Mouse (Mus musculus) kidney, postnatal 0 days (tissue): ENCODE measurements around the gene Pakap. TPM values are rescaled to one million over a fixed set of nuclear protein-coding genes. Genes with fewer than 3 reads are reported as not detected.

ENCODE experiments used
- ATAC-seq: fragments of 200-750 bp; cut with Nextera tagmentation; replicated peaks from 2 replicates; pipeline ENCODE4 v1.8.0; 2017; ENCODE audit warnings: low read depth, moderate number of reproducible peaks, moderate TSS enrichment, moderate library complexity; ENCODE audit not compliant: low FRiP score
- DNase-seq: peaks from one replicate; pipeline ENCODE4 v3.0.0-alpha.2; 2016; ENCODE audit warnings: low spot score
- H3K27ac ChIP-seq: fragments of 300-500 bp; sonication (generic); 2 replicates; pipeline ENCODE4 v1.5.1; 2014; ENCODE audit warnings: mild to moderate bottlenecking
- H3K27me3 ChIP-seq: fragments of 300-500 bp; sonication (generic); 2 replicates; pipeline ENCODE4 v1.6.1; 2014; ENCODE audit warnings: low read length, mixed read lengths; ENCODE audit not compliant: insufficient read depth
- H3K36me3 ChIP-seq: fragments of 300-500 bp; sonication (generic); 2 replicates; pipeline ENCODE4 v1.6.1; 2014; ENCODE audit warnings: low read length, mixed read lengths; ENCODE audit not compliant: insufficient read depth
- H3K4me1 ChIP-seq: fragments of 300-500 bp; sonication (generic); replicated peaks from 2 replicates; pipeline ENCODE4 v1.6.1; 2014; ENCODE audit warnings: antibody characterized with exemption, low read length, mixed read lengths; ENCODE audit not compliant: insufficient read depth
- H3K4me2 ChIP-seq: fragments of 300-500 bp; sonication (generic); 2 replicates; pipeline ENCODE4 v1.6.1; 2014; ENCODE audit warnings: mild to moderate bottlenecking, low read length, moderate library complexity, mixed read lengths
- H3K4me3 ChIP-seq: fragments of 300-500 bp; sonication (generic); replicated peaks from 2 replicates; pipeline ENCODE4 v1.5.1; 2014; ENCODE audit warnings: low read depth, low read length
- H3K9ac ChIP-seq: fragments of 300-500 bp; sonication (generic); 2 replicates; pipeline ENCODE4 v1.6.1; 2014; ENCODE audit warnings: low read depth, low read length
- H3K9me3 ChIP-seq: fragments of 300-500 bp; sonication (generic); replicated peaks from 2 replicates; pipeline ENCODE4 v1.6.1; 2016; ENCODE audit warnings: low read length, inconsistent platforms, mixed read lengths
- CTCF ChIP-seq: IDR thresholded peaks from 2 replicates; pipeline ENCODE4 v1.5.1; 2016; ENCODE audit warnings: antibody characterized with exemption, low read depth, mild to moderate bottlenecking, moderate library complexity
- WGBS: fragments of 180-500 bp; shearing (Covaris S2); extraction: QIAGEN DNeasy Blood & Tissue Kit; methylation state at CpG from one replicate; pipeline ENCODE4 v1.1.7; 2014; 5-methylcytosine and 5-hydroxymethylcytosine counted together
- polyA plus RNA-seq: library from polyadenylated mRNA; unstranded; fragments of >200 nt; fragmentation: Nextera tagmentation; extraction: Ambion mirVana; gene quantifications from 2 replicates; pipeline ENCODE4 v1.2.1, GENCODE M21; 2015

Gene Pakap
- polyA plus RNA-seq, 1 experiment from 2014 or later = 11.5 TPM

GRCm38 (mm10) chr4:57703574-57704470, 135.8 kb downstream of the Pakap start:
- Histone ChIP-seq H3K9ac (no peak overlapping the region), H3K9me3 (no peaks in the 10 kb centered on the region), H3K36me3 (no peaks in the 10 kb centered on the region), H3K4me2 (no peak overlapping the region), H3K27me3 (no peaks in the 10 kb centered on the region), H3K4me3 (no peak overlapping the region), H3K27ac (peak overlapping the region; percentile 60), H3K4me1 (peaks cover 5% of the 10 kb centered on the region; the same call in 1 of the 2 replicates)
- no peak for TF ChIP-seq CTCF
- ATAC-seq (no peak), DNase-seq (peak; percentile 90)
- 52% methylated on average over 11 of the region's 11 CpGs for WGBS

GRCm38 (mm10) chr4:57704575-57704974, 136.6 kb downstream of the Pakap start:
- 92% methylated on average over 7 of the region's 7 CpGs for WGBS
- H3K4me1 ChIP-seq = peaks cover 5% of the 10 kb centered on the region; the same call in 1 of the 2 replicates

GRCm38 (mm10) chr4:57715849-57716248, 147.9 kb downstream of the Pakap start:
- no peaks in the 10 kb centered on the region for H3K36me3 ChIP-seq
- no peak overlapping the region for H3K9ac ChIP-seq
- no peak overlapping the region for H3K4me3 ChIP-seq
- H3K27me3 ChIP-seq = no peaks in the 10 kb centered on the region
- no peak for TF ChIP-seq CTCF
- H3K4me2 ChIP-seq = no peak overlapping the region
- no peaks in the 10 kb centered on the region for H3K9me3 ChIP-seq
- no peaks in the 10 kb centered on the region for H3K4me1 ChIP-seq
- DNase-seq (no peak), ATAC-seq (no peak)
- H3K27ac ChIP-seq = no peak overlapping the region

More at GRCm38 (mm10) chr4:57704575-57704974, 136.6 kb downstream of the Pakap start:
- Histone ChIP-seq H3K9ac (no peak overlapping the region), H3K4me3 (no peak overlapping the region), H3K27me3 (no peaks in the 10 kb centered on the region), H3K4me2 (no peak overlapping the region), H3K27ac (peak overlapping the region; percentile 60), H3K9me3 (no peaks in the 10 kb centered on the region), H3K36me3 (no peaks in the 10 kb centered on the region)
- DNase-seq (no peak), ATAC-seq (no peak)
- no peak for TF ChIP-seq CTCF

- TF ChIP-seq CTCF = no peak
- Histone ChIP-seq H3K9ac (no peak overlapping the region), H3K9me3 (no peaks in the 10 kb centered on the region), H3K27ac (no peak overlapping the region), H3K27me3 (no peaks in the 10 kb centered on the region), H3K4me2 (no peak overlapping the region), H3K36me3 (no peaks in the 10 kb centered on the region), H3K4me3 (no peak overlapping the region), H3K4me1 (no peaks in the 10 kb centered on the region)
- DNase-seq (no peak), ATAC-seq (no peak)
- 49% methylated on average over 4 of the region's 4 CpGs for WGBS
Observed at GRCm38 (mm10) chr4:57716735-57717134, 148.8 kb downstream of the Pakap start.

- no peak for DNase-seq
- no peak for ATAC-seq
- Histone ChIP-seq H3K36me3 (no peaks in the 10 kb centered on the region), H3K27me3 (no peaks in the 10 kb centered on the region), H3K27ac (no peak within 1 kb of the TSS), H3K4me1 (no peaks in the 10 kb centered on the region), H3K4me2 (no peak within 1 kb of the TSS), H3K9me3 (no peaks in the 10 kb centered on the region), H3K9ac (no peak within 1 kb of the TSS), H3K4me3 (no peak within 1 kb of the TSS)
- no peak for TF ChIP-seq CTCF
- 81% methylated on average over 9 of the region's 9 CpGs for WGBS
Observed at GRCm38 (mm10) chr4:57717354-57717753, 149.4 kb downstream of the Pakap start, which contains the start of gene Akap2. Gene Akap2, plus strand, starts transcription at chr4:57717657.

GRCm38 (mm10) chr4:57719370-57719769, 151.4 kb downstream of the Pakap start:
- no peaks in the 10 kb centered on the region for H3K9me3 ChIP-seq
- H3K36me3 ChIP-seq = no peaks in the 10 kb centered on the region
- H3K4me3 ChIP-seq = no peak overlapping the region
- no peak overlapping the region for H3K9ac ChIP-seq
- H3K27me3 ChIP-seq = no peaks in the 10 kb centered on the region
- DNase-seq (no peak), ATAC-seq (no peak)
- no peak overlapping the region for H3K27ac ChIP-seq
- H3K4me1 ChIP-seq = no peaks in the 10 kb centered on the region
- H3K4me2 ChIP-seq = no peak overlapping the region
- TF ChIP-seq CTCF = no peak
- 91% methylated on average over 1 of the region's 1 CpGs for WGBS
